Mouse (Mus musculus) midbrain, embryonic 15.5 days (tissue): ENCODE measurements around the gene Naalad2. TPM values are rescaled to one million over a fixed set of nuclear protein-coding genes. Genes with fewer than 3 reads are reported as not detected.
"Not testable (repeated sequence)": the region's sequence is repeated elsewhere in the genome, so short reads cannot be mapped to it uniquely, and the experiment has no call there.

ENCODE experiments used
- ATAC-seq: fragments of 200-750 bp; cut with Nextera tagmentation; replicated peaks from 2 replicates; pipeline ENCODE4 v1.8.0; 2017; ENCODE audit warnings: moderate TSS enrichment
- H3K27ac ChIP-seq: fragments of 300-500 bp; sonication (generic); 2 replicates; pipeline ENCODE4 v1.5.1; 2015; ENCODE audit warnings: mild to moderate bottlenecking, inconsistent platforms
- H3K27me3 ChIP-seq: fragments of 300-500 bp; sonication (generic); replicated peaks from 2 replicates; pipeline ENCODE4 v1.6.1; 2015; ENCODE audit warnings: inconsistent platforms
- H3K36me3 ChIP-seq: fragments of 300-500 bp; sonication (generic); replicated peaks from 2 replicates; pipeline ENCODE4 v1.6.1; 2015; ENCODE audit warnings: inconsistent platforms
- H3K4me1 ChIP-seq: fragments of 300-500 bp; sonication (generic); 2 replicates; pipeline ENCODE4 v1.6.1; 2015; ENCODE audit warnings: inconsistent platforms
- H3K4me2 ChIP-seq: fragments of 300-500 bp; sonication (generic); 2 replicates; pipeline ENCODE4 v1.6.1; 2015; ENCODE audit warnings: inconsistent platforms, mild to moderate bottlenecking, moderate library complexity
- H3K4me3 ChIP-seq: fragments of 300-500 bp; sonication (generic); 2 replicates; pipeline ENCODE4 v1.5.1; 2015; ENCODE audit warnings: mild to moderate bottlenecking, inconsistent platforms
- H3K9ac ChIP-seq: fragments of 300-500 bp; sonication (generic); 2 replicates; pipeline ENCODE4 v1.6.1; 2015; ENCODE audit warnings: mild to moderate bottlenecking, inconsistent platforms
- H3K9me3 ChIP-seq: fragments of 300-500 bp; sonication (generic); 2 replicates; pipeline ENCODE4 v1.6.1; 2016; ENCODE audit warnings: inconsistent platforms
- WGBS: fragments of 180-500 bp; shearing (Covaris S2); methylation state at CpG from one replicate; pipeline ENCODE4 v1.1.7; 2015; ENCODE audit warnings: mixed read lengths; 5-methylcytosine and 5-hydroxymethylcytosine counted together
- polyA plus RNA-seq: library from polyadenylated mRNA; unstranded; fragments of >200 nt; fragmentation: Nextera tagmentation; extraction: Ambion mirVana; gene quantifications from 2 replicates; pipeline ENCODE4 v1.2.1, GENCODE M21; 2015

Naalad2 gene
- polyA plus RNA-seq, 1 experiment from 2014 or later = 1.9 TPM

GRCm38 (mm10) chr9:18291571-18292429, 111.0 kb downstream of the Naalad2 start, which contains the start of gene Chordc1:
Gene Chordc1, plus strand, starts transcription at chr9:18292125.
- H3K27me3 ChIP-seq = no peaks in the 10 kb centered on the region
- H3K9ac ChIP-seq = peak within 1 kb of the TSS; percentile 88
- H3K36me3 ChIP-seq = 0 out of 2 replicates have a peak, but pooled peaks cover 2% of the 10 kb centered on the region
- peak within 1 kb of the TSS; percentile 82 for H3K4me2 ChIP-seq
- peak; percentile 99 for ATAC-seq
- 4% methylated on average over 49 of the region's 49 CpGs for WGBS
- peak within 1 kb of the TSS; percentile 84 for H3K27ac ChIP-seq
- peak within 1 kb of the TSS; percentile 83 for H3K4me3 ChIP-seq
- peaks cover 18% of the 10 kb centered on the region for H3K4me1 ChIP-seq
- H3K9me3 ChIP-seq = no peaks in the 10 kb centered on the region

- not testable (repeated sequence) for H3K9ac ChIP-seq, H3K4me1 ChIP-seq, H3K27me3 ChIP-seq, H3K4me3 ChIP-seq, ATAC-seq, H3K9me3 ChIP-seq, H3K4me2 ChIP-seq, H3K27ac ChIP-seq, H3K36me3 ChIP-seq
- WGBS = 30% methylated on average over 5 of the region's 5 CpGs
Measured at GRCm38 (mm10) chr9:18278693-18279092, 124.1 kb downstream of the Naalad2 start.

- H3K4me3 ChIP-seq = no peak overlapping the region
- H3K27me3 ChIP-seq = no peaks in the 10 kb centered on the region
- ATAC-seq = peak; percentile 90
- no peak overlapping the region for H3K4me2 ChIP-seq
- no peaks in the 10 kb centered on the region for H3K9me3 ChIP-seq
- no peak overlapping the region for H3K27ac ChIP-seq
- H3K36me3 ChIP-seq = no peaks in the 10 kb centered on the region
- H3K4me1 ChIP-seq = no peaks in the 10 kb centered on the region
- 44% methylated on average over 1 of the region's 1 CpGs for WGBS
- H3K9ac ChIP-seq = no peak overlapping the region
Measured at GRCm38 (mm10) chr9:18277497-18277896, 125.3 kb downstream of the Naalad2 start.

- Histone ChIP-seq H3K27ac (no peak overlapping the region), H3K4me2 (no peak overlapping the region), H3K36me3 (no peaks in the 10 kb centered on the region), H3K4me1 (no peaks in the 10 kb centered on the region), H3K27me3 (no peaks in the 10 kb centered on the region), H3K9me3 (no peaks in the 10 kb centered on the region), H3K4me3 (no peak overlapping the region), H3K9ac (no peak overlapping the region)
- WGBS = 72% methylated on average over 2 of the region's 2 CpGs
- no peak for ATAC-seq
Measured at GRCm38 (mm10) chr9:18276844-18277243, 126.0 kb downstream of the Naalad2 start.

GRCm38 (mm10) chr9:18275901-18276300, 126.9 kb downstream of the Naalad2 start:
- Histone ChIP-seq H3K9ac (no peak overlapping the region), H3K36me3 (no peaks in the 10 kb centered on the region), H3K9me3 (no peaks in the 10 kb centered on the region), H3K4me2 (no peak overlapping the region), H3K27me3 (no peaks in the 10 kb centered on the region), H3K27ac (no peak overlapping the region), H3K4me3 (no peak overlapping the region), H3K4me1 (no peaks in the 10 kb centered on the region)
- WGBS = 85% methylated on average over 1 of the region's 1 CpGs
- ATAC-seq = no peak

Other genes starting within 250 kb of the Naalad2 start
- gene Chordc1, start 110.9 kb downstream of the Naalad2 start, polyA plus RNA-seq = 134 and 138 TPM in 2 replicates
- gene Ubtfl1, start 1.4 kb upstream of the Naalad2 start, polyA plus RNA-seq = not detected in 2 replicates
- gene Mbd3l2, start 27.7 kb upstream of the Naalad2 start, polyA plus RNA-seq = 0.10 and 0.13 TPM in 2 replicates
- gene Zfp558, start 75.3 kb upstream of the Naalad2 start, polyA plus RNA-seq = 45.4 and 54.8 TPM in 2 replicates
- not detected in 2 replicates for gene Mbd3l1, start 75.4 kb upstream of the Naalad2 start, polyA plus RNA-seq